Mouse (Mus musculus) embryo, embryonic 11.5 days (tissue): Measurements from ENCODE around the gene Tprg.
A peak's percentile ranks its signal among the peaks of the same experiment; 100 is the strongest.

Experiments used
- DNase-seq: peaks from one replicate; pipeline ENCODE4 v3.0.0-alpha.2; 2012; ENCODE audit warnings: low read depth, low spot score

The Tprg gene

DNA sequence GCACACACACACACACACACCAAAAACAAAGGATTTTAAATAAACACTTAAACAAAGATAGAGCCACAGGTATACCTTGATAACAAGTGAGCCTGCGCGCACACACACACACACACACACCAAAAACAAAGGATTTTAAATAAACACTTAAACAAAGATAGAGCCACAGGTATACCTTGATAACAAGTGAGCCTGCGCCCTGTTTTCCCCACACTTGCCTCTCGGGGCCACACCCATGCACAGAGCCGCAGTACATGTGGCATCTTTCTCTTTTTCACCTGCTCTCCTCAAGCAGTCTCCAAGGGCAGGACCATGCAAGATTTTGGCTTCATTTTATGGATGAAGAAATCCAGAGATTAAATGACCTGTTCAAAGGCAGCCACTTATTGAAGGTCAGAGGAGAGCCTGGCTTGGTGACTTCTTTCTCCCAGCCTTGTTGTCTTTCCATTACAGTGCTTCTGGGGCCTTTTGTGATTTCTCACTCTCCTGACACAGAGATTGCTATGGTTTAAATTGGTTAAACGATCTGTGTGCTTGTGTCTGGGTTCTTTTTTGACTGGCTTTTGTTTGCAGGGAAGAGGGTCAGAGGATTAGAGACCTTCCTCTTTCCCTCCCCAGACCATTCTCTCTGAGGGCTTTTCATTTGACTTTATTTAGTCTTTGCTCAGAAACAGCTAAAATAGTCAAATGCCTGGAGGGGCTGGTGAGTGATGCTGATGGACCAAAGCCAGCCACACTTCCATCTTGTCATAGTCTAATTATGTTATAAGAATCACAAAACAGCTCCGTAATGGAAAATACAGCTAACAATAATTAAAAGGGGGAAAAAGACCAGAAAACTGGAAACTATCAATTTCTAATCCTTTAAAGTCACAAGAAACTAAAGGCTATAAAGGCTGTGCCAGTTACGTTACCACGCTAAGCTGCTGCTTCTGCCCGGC lies 46.9 kb downstream of the Tprg start:
- DNase-seq, result no peak

- peak; percentile 20 for DNase-seq
These were observed 48.6 kb downstream of the Tprg start for GRCm38 (mm10) chr16:25335058-25335703.

DNA sequence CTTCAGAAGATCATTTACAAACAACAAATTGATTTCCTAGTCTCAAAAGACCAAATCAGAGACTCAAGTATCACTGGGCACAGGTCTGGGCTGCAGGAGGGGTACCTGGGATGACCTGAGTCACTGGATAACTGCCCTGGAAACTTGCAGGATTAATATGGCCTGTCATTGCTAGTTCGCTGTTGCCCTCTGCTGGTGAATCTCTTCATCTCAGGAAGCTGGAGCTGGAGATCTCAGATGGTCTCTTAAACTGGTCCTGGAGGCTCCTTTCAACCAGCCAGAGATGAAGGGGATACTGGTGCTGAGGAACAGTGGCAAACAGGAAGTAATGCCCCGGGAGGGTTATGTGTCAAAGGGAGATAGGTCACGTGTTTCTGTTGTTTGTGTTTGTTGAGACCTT lies 63.0 kb downstream of the Tprg start:
- DNase-seq, result peak; percentile 45

DNA sequence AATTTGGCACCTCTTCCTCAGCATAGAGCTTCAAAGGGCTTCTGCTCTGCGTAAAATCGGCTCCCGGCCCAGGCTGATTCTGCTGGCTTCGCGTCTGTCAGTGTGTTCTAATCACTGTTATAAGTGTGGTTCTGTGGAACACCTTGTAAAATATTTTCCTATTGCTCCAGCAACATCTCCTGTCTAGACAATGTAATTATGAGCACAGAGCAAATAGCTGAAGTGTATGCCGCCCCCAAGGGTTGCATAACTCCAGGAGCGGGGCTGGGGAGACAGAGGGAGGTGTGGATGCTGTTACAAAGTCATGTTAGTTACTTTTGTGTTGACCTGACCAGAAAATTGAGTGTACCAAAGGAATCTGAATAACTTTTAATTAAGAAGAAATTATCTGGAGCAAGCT lies 81.2 kb downstream of the Tprg start:
- DNase-seq, result no peak

DNA sequence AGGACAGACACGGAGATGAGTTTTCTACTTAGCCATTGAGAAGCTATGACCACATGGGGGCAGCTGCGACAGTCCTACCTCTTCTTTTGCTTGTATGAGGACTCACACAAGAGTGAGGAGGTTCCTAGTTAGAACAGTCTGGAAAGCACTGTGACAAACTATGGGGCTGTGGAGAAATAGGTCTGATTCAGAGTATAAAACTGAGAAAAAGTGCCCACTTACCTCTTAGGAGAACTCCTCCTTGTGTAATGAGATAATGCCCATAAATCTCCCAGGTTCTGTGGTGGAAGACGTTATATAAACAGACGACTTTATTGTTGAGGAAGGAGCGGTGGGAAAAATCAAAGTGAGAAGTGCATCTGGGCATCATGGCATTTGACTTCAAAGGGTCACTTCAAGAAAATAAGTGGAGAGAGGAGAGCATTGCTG lies 83.4 kb downstream of the Tprg start:
- no peak for DNase-seq

- no peak for DNase-seq
These were observed 87.5 kb downstream of the Tprg start for GRCm38 (mm10) chr16:25374121-25374520.

DNA sequence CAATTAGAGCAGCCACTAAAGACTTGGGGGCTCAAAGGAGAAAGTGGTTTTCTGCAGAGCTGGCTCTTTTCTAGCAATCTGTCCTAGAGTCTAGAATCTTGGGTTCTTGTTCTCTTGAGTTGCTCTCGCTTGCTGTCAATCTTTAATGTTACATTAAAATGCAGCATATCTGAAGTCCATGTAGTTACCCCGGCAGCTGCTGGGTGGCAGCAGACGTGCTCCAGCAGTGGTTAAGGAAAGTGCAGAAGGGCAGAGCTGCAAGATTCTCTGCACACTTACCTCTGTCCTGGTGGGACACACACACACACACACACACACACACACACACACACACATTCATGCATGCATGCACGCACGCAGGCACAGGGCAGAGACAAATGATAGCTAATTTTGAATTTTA lies 88.2 kb downstream of the Tprg start:
- no peak for DNase-seq

- peak; percentile 54 for DNase-seq
These were observed 90.2 kb downstream of the Tprg start for GRCm38 (mm10) chr16:25376720-25377373.

DNA sequence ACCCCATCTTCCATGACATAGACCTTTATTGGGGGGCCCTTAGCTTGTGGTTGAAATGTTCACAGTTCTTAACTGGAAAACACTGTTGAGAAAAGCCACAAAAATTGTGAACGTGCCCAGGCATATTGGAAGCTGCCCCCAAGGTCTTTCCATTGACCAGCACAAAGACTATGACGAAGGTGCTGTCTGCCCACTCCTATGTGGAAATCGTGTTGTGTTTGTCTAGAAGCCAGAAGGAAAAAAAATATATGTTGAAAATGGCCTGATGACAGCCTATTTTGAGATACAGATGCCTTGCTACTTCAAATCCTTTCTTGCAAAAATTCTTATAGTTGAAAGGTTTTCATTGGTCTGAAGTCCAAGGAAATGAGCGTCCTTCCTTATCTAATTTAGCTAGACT lies 91.1 kb downstream of the Tprg start:
- no peak for DNase-seq

GRCm38 (mm10) chr16:25385498-25386192 lies 99.0 kb downstream of the Tprg start:
- no peak for DNase-seq

DNA sequence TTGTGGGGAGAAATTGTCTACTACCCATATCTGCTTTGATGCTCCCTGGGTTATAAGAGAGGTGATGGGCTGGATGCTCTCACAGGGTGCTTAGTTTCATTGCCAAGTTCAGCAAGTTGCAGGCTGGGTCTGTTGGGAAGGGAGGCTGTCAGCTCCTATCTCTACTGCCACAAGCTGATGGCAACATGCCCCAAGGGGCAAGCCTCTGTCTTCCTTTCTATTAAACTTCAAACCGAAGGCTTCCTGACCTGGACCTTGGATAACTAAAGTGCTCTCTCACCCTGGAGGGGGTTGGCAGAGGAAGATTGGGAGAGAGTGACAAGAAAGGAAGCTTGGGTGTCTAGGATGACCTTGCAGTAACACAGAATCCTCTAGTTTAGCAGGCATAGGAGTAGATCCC lies 108.1 kb downstream of the Tprg start:
- no peak for DNase-seq

GRCm38 (mm10) chr16:25404156-25404555 lies 117.5 kb downstream of the Tprg start:
- no peak for DNase-seq

- DNase-seq, result no peak
These were observed 120.7 kb downstream of the Tprg start for GRCm38 (mm10) chr16:25407204-25407886.

GRCm38 (mm10) chr16:25408032-25408431 lies 121.4 kb downstream of the Tprg start:
- no peak for DNase-seq

DNA sequence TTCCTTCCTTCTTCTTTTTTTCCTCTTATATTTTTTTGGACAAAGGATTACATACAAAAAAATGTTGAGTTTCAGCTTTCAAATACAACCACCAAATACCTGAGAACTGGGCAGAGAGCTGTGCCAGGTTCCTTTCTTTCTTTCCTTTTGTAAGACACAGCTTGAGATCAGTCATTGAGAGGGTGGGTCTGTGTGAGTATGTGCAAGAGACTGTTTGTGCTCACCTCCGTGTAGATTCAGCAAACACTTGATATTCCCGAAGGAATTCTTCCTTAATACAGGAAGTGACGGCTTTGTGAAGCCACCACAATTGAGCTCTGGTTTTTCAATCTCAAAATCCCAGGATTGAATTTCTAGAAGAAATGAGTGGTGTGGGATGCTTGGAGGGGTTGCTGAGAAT lies 124.7 kb downstream of the Tprg start:
- DNase-seq, result no peak

DNA sequence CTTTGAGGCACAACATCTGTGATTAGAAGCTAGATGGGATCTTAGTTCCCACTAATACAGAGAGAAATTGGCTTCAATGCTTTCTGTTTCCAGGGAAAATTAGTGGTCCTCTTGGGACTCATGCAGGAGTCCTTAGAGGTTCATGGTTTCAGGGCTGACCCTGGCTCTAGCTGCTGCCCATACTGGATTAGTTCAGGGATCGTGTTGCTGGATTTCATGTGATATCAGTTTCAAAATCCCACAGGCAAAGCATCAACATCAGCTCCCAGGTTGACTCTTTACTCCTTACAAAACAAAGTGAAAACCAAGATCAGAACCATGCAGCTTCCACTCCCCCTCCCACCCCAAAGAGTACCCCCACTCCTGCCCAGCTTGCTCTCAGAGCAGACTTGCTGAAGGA lies 127.3 kb downstream of the Tprg start:
- no peak for DNase-seq

DNA sequence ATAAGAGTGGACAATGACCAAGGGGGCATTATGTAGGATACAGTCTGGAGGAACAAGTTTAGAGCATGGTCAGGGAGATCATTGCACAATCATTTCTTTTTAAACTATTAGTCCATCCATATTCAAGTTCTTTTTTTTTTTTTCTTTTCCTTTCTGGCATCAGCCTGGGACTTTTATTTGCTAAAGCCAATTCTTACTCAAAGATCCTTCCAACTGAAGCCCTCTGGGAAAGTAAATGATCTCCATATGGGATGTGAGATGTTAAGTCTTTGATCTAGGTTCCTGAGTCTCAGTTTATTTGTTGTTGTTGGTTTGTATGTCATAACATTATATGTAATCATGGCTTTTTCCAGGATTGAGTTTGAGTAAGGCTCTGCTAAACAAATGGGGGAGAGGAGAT lies 128.6 kb downstream of the Tprg start:
- no peak for DNase-seq

- no peak for DNase-seq
These were observed 131.4 kb downstream of the Tprg start for GRCm38 (mm10) chr16:25417875-25418630.

DNA sequence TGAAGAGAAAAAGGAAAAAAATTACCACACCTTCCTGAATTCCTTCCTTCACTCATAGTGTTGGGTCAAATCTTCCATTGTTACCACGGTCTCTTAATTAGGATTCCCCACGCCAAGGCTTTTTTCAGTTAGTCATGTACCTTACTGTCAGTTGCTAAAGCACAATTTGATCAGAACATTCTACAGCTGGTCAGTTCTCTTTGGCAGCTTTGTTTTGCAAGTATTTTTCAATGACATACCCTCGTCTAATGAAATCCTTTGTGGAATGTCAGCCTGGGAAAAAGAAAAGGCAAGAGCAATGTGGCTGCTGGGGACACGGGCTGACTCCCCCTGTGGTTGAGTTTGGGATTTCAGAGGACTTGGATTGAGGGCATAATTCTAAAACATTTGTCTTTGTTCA lies 136.4 kb downstream of the Tprg start:
- DNase-seq, result no peak

GRCm38 (mm10) chr16:25424001-25424400 lies 137.4 kb downstream of the Tprg start:
- DNase-seq, result no peak

DNA sequence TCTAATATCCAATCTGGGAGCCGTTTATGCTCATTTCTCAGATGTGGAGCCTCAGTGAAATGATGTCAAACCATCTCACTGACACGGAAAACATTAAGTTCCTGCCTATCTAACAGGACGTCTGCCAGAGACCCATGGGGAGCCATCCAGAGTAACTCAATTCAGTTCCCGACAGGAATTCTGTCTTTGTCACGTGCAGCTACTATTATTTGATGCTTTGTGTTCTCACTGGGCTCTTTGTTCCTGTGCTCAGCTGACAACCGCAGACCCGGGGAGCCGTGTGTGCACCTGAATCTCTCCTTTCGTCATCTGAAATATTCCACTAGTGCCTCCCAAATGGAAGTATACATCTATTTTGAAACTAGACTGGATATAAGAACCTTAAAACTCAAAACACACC lies 138.3 kb downstream of the Tprg start:
- DNase-seq, result no peak
